Mouse (Mus musculus): ENCODE data around the gene Ociad2. TPM values are rescaled to one million over a fixed set of nuclear protein-coding genes. Genes with fewer than 3 reads are reported as not detected.
A peak's percentile ranks its signal among the peaks of the same experiment; 100 is the strongest.

The Ociad2 gene
- polyA plus RNA-seq, 1 experiment from 2014 or later = 22.5 TPM

GRCm38 (mm10) chr5:73376041-73376440, 35.2 kb upstream of the Ociad2 start:
- Histone ChIP-seq H3K4me2 (no peak overlapping the region), H3K9me3 (replicated peaks; ENCODE audit: control insufficient read depth, low read length) (no peaks in the 10 kb centered on the region), H3K36me3 (ENCODE audit: control insufficient read depth, insufficient read depth, low read length) (no peaks in the 10 kb centered on the region), H3K4me1 (ENCODE audit: control insufficient read depth, insufficient read depth, low read length) (no peaks in the 10 kb centered on the region), H3K27ac (ENCODE audit: low read depth, low read length) (no peak overlapping the region), H3K27me3 (ENCODE audit: control insufficient read depth, insufficient read depth, low read length) (no peaks in the 10 kb centered on the region), H3K4me3 (ENCODE audit: low read depth, low read length) (no peak overlapping the region), H3K9ac (ENCODE audit: low read depth, low read length) (no peak overlapping the region)
- ATAC-seq (replicated peaks; ENCODE audit: insufficient number of reproducible peaks, low FRiP score, low TSS enrichment) = no peak
- 70% methylated on average over 9 of the region's 9 CpGs for WGBS (ENCODE audit: insufficient replicate concordance)

- Histone ChIP-seq H3K36me3 (ENCODE audit: control insufficient read depth, insufficient read depth, low read length) (no peaks in the 10 kb centered on the region), H3K4me3 (ENCODE audit: low read depth, low read length) (no peak overlapping the region), H3K4me1 (ENCODE audit: control insufficient read depth, insufficient read depth, low read length) (no peaks in the 10 kb centered on the region), H3K9me3 (replicated peaks; ENCODE audit: control insufficient read depth, low read length) (no peaks in the 10 kb centered on the region), H3K27ac (ENCODE audit: low read depth, low read length) (no peak overlapping the region), H3K9ac (ENCODE audit: low read depth, low read length) (no peak overlapping the region), H3K27me3 (ENCODE audit: control insufficient read depth, insufficient read depth, low read length) (no peaks in the 10 kb centered on the region), H3K4me2 (no peak overlapping the region)
- WGBS (ENCODE audit: insufficient replicate concordance) = 32% methylated on average over 3 of the region's 3 CpGs
- ATAC-seq (replicated peaks; ENCODE audit: insufficient number of reproducible peaks, low FRiP score, low TSS enrichment) = no peak
Observed at GRCm38 (mm10) chr5:73373184-73373583, 32.4 kb upstream of the Ociad2 start.

- Histone ChIP-seq H3K36me3 (ENCODE audit: control insufficient read depth, insufficient read depth, low read length) (no peaks in the 10 kb centered on the region), H3K9ac (ENCODE audit: low read depth, low read length) (no peak overlapping the region), H3K4me1 (ENCODE audit: control insufficient read depth, insufficient read depth, low read length) (no peaks in the 10 kb centered on the region), H3K4me3 (ENCODE audit: low read depth, low read length) (no peak overlapping the region), H3K9me3 (replicated peaks; ENCODE audit: control insufficient read depth, low read length) (no peaks in the 10 kb centered on the region), H3K27me3 (ENCODE audit: control insufficient read depth, insufficient read depth, low read length) (no peaks in the 10 kb centered on the region), H3K4me2 (no peak overlapping the region), H3K27ac (ENCODE audit: low read depth, low read length) (no peak overlapping the region)
- WGBS (ENCODE audit: insufficient replicate concordance) = 70% methylated on average over 5 of the region's 5 CpGs
- ATAC-seq (replicated peaks; ENCODE audit: insufficient number of reproducible peaks, low FRiP score, low TSS enrichment) = no peak
Observed at GRCm38 (mm10) chr5:73372601-73373000, 31.8 kb upstream of the Ociad2 start.

- WGBS (ENCODE audit: insufficient replicate concordance) = 54% methylated on average over 3 of the region's 3 CpGs
Observed at GRCm38 (mm10) chr5:73369731-73370130, 28.9 kb upstream of the Ociad2 start.

GRCm38 (mm10) chr5:73368845-73369447, 28.1 kb upstream of the Ociad2 start:
- Histone ChIP-seq H3K4me3 (ENCODE audit: low read depth, low read length) (no peak overlapping the region), H3K4me1 (ENCODE audit: control insufficient read depth, insufficient read depth, low read length) (no peaks in the 10 kb centered on the region; the same call in 1 of the 2 replicates), H3K9ac (ENCODE audit: low read depth, low read length) (no peak overlapping the region), H3K36me3 (ENCODE audit: control insufficient read depth, insufficient read depth, low read length) (no peaks in the 10 kb centered on the region), H3K4me2 (no peak overlapping the region), H3K9me3 (replicated peaks; ENCODE audit: control insufficient read depth, low read length) (no peaks in the 10 kb centered on the region), H3K27me3 (ENCODE audit: control insufficient read depth, insufficient read depth, low read length) (no peaks in the 10 kb centered on the region), H3K27ac (ENCODE audit: low read depth, low read length) (no peak overlapping the region)
- ATAC-seq (replicated peaks; ENCODE audit: insufficient number of reproducible peaks, low FRiP score, low TSS enrichment) = no peak
- WGBS (ENCODE audit: insufficient replicate concordance) = 72% methylated on average over 10 of the region's 10 CpGs

More at GRCm38 (mm10) chr5:73369731-73370130, 28.9 kb upstream of the Ociad2 start:
- H3K9me3 ChIP-seq (replicated peaks; ENCODE audit: control insufficient read depth, low read length) = no peaks in the 10 kb centered on the region
- no peaks in the 10 kb centered on the region for H3K36me3 ChIP-seq (ENCODE audit: control insufficient read depth, insufficient read depth, low read length)
- no peak overlapping the region for H3K4me2 ChIP-seq
- H3K4me1 ChIP-seq (ENCODE audit: control insufficient read depth, insufficient read depth, low read length) = no peaks in the 10 kb centered on the region; the same call in 1 of the 2 replicates
- no peak for ATAC-seq (replicated peaks; ENCODE audit: insufficient number of reproducible peaks, low FRiP score, low TSS enrichment)
- no peak overlapping the region for H3K27ac ChIP-seq (ENCODE audit: low read depth, low read length)
- H3K9ac ChIP-seq (ENCODE audit: low read depth, low read length) = no peak overlapping the region
- no peaks in the 10 kb centered on the region for H3K27me3 ChIP-seq (ENCODE audit: control insufficient read depth, insufficient read depth, low read length)
- H3K4me3 ChIP-seq (ENCODE audit: low read depth, low read length) = no peak overlapping the region

GRCm38 (mm10) chr5:73367906-73368305, 27.1 kb upstream of the Ociad2 start:
- H3K9ac ChIP-seq (ENCODE audit: low read depth, low read length) = no peak overlapping the region
- no peaks in the 10 kb centered on the region for H3K9me3 ChIP-seq (replicated peaks; ENCODE audit: control insufficient read depth, low read length)
- H3K27ac ChIP-seq (ENCODE audit: low read depth, low read length) = no peak overlapping the region
- H3K27me3 ChIP-seq (ENCODE audit: control insufficient read depth, insufficient read depth, low read length) = no peaks in the 10 kb centered on the region
- H3K36me3 ChIP-seq (ENCODE audit: control insufficient read depth, insufficient read depth, low read length) = no peaks in the 10 kb centered on the region
- no peak overlapping the region for H3K4me2 ChIP-seq
- WGBS (ENCODE audit: insufficient replicate concordance) = 79% methylated on average over 4 of the region's 4 CpGs
- no peaks in the 10 kb centered on the region; the same call in 1 of the 2 replicates for H3K4me1 ChIP-seq (ENCODE audit: control insufficient read depth, insufficient read depth, low read length)
- no peak for ATAC-seq (replicated peaks; ENCODE audit: insufficient number of reproducible peaks, low FRiP score, low TSS enrichment)
- H3K4me3 ChIP-seq (ENCODE audit: low read depth, low read length) = no peak overlapping the region

- Histone ChIP-seq H3K4me3 (ENCODE audit: low read depth, low read length) (no peak overlapping the region), H3K27ac (ENCODE audit: low read depth, low read length) (peak overlapping the region; percentile 18; the same call in 1 of the 2 replicates), H3K9ac (ENCODE audit: low read depth, low read length) (no peak overlapping the region), H3K27me3 (ENCODE audit: control insufficient read depth, insufficient read depth, low read length) (no peaks in the 10 kb centered on the region), H3K4me2 (no peak overlapping the region), H3K9me3 (replicated peaks; ENCODE audit: control insufficient read depth, low read length) (no peaks in the 10 kb centered on the region), H3K36me3 (ENCODE audit: control insufficient read depth, insufficient read depth, low read length) (no peaks in the 10 kb centered on the region), H3K4me1 (ENCODE audit: control insufficient read depth, insufficient read depth, low read length) (peaks cover 7% of the 10 kb centered on the region)
- ATAC-seq (replicated peaks; ENCODE audit: insufficient number of reproducible peaks, low FRiP score, low TSS enrichment) = no peak; the same call in 1 of the 2 replicates
- WGBS (ENCODE audit: insufficient replicate concordance) = 79% methylated on average over 2 of the region's 2 CpGs
Observed at GRCm38 (mm10) chr5:73364107-73364864, 23.5 kb upstream of the Ociad2 start.

- no peak overlapping the region for H3K9ac ChIP-seq (ENCODE audit: low read depth, low read length)
- H3K27me3 ChIP-seq (ENCODE audit: control insufficient read depth, insufficient read depth, low read length) = no peaks in the 10 kb centered on the region
- WGBS (ENCODE audit: insufficient replicate concordance) = 80% methylated on average over 5 of the region's 5 CpGs
- no peaks in the 10 kb centered on the region for H3K36me3 ChIP-seq (ENCODE audit: control insufficient read depth, insufficient read depth, low read length)
- ATAC-seq (replicated peaks; ENCODE audit: insufficient number of reproducible peaks, low FRiP score, low TSS enrichment) = no peak
- no peak overlapping the region for H3K27ac ChIP-seq (ENCODE audit: low read depth, low read length)
- H3K4me3 ChIP-seq (ENCODE audit: low read depth, low read length) = no peak overlapping the region
- no peak overlapping the region for H3K4me2 ChIP-seq
- peaks cover 9% of the 10 kb centered on the region for H3K4me1 ChIP-seq (ENCODE audit: control insufficient read depth, insufficient read depth, low read length)
- no peaks in the 10 kb centered on the region for H3K9me3 ChIP-seq (replicated peaks; ENCODE audit: control insufficient read depth, low read length)
Observed at GRCm38 (mm10) chr5:73362791-73363190, 22.0 kb upstream of the Ociad2 start.
